Mouse (Mus musculus): Measurements from ENCODE around the gene Xirp1.

DNA sequence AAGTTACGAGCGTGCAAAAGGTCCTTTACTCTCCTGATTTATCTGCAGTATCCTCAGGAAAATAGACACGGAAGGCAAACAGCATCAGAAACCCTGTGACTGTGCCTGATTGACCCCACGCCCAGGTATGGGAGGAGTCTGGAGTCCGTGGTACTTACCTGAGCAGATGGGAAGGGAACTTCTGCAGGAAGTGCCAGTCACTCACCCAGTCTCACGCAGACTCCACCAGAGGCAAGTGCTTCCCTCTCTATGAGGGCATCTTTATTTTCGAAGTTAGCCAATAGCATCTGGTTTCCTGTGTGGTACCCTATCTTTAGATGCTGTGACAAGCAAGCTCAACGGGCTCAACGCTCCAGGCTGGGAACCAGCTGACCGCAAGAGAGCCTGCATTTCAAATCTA, 44.6 kb upstream of the Xirp1 start:
- TF ChIP-seq EP300 (IDR thresholded peaks at IDR 0.05; ENCODE audit: low read depth in 1 of 2, low read length in 2 of 2) (no peak), NRF1 (IDR thresholded peaks at IDR 0.05; ENCODE audit: insufficient read depth, low read depth, low read length, poor library complexity, severe bottlenecking) (no peak), CHD1 (IDR thresholded peaks at IDR 0.05; ENCODE audit: low read depth, low read length) (no peak), CTCF (IDR thresholded peaks at IDR 0.05 in 2 of 3, conservative IDR thresholded peaks at IDR 0.05 in 1 of 3; ENCODE audit: control insufficient read depth in 1 of 3, insufficient read depth in 1 of 3, low read depth in 2 of 3, low read length in 3 of 3, poor library complexity in 1 of 3, severe bottlenecking in 1 of 3) (no peak), POLR2A (IDR thresholded peaks at IDR 0.05; ENCODE audit: control insufficient read depth in 1 of 2, insufficient read depth in 1 of 2, low read depth in 1 of 2, low read length in 2 of 2, poor library complexity in 1 of 2) (no peak), GATA1 (IDR thresholded peaks at IDR 0.05; ENCODE audit: low read depth, low read length) (no peak), USF2 (IDR thresholded peaks at IDR 0.05; ENCODE audit: borderline replicate concordance in 1 of 2, insufficient read depth in 1 of 2, low read depth in 1 of 2, low read length in 2 of 2) (no peak), JUND (IDR thresholded peaks at IDR 0.05; ENCODE audit: low read depth, low read length) (no peak), ZC3H11A (IDR thresholded peaks at IDR 0.05; ENCODE audit: low read depth, low read length) (no peak), TCF12 (IDR thresholded peaks at IDR 0.05; ENCODE audit: low read depth, low read length) (no peak)
